Mouse (Mus musculus): Measurements from ENCODE around the gene Shkbp1.

Gene Shkbp1

GRCm38 (mm10) chr7:27364379-27364778, 8.6 kb upstream of the Shkbp1 start:
- DNase-seq: no peak

- peak; percentile 99 to 100 for DNase-seq
These were observed 5.6 kb upstream of the Shkbp1 start for GRCm38 (mm10) chr7:27361283-27361946.

DNA sequence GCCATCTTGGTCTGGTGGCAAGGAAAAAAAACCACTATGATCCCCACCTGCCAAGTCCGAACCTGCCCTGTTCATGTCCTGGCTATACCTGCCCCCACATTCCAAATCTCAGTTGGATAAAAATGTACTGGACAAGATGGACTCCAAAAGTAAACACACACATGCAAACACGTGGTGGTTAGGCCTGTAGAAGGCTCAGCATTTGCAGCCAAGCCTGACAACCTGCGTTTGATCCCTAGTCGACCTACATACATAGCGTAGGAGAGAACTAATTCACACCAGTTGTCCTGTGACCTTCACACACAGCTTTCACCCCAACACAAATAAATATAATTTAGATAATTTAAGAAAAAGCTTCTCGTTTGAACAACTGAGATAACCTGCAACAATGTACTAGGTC, 4.9 kb upstream of the Shkbp1 start:
- DNase-seq: no peak

DNA sequence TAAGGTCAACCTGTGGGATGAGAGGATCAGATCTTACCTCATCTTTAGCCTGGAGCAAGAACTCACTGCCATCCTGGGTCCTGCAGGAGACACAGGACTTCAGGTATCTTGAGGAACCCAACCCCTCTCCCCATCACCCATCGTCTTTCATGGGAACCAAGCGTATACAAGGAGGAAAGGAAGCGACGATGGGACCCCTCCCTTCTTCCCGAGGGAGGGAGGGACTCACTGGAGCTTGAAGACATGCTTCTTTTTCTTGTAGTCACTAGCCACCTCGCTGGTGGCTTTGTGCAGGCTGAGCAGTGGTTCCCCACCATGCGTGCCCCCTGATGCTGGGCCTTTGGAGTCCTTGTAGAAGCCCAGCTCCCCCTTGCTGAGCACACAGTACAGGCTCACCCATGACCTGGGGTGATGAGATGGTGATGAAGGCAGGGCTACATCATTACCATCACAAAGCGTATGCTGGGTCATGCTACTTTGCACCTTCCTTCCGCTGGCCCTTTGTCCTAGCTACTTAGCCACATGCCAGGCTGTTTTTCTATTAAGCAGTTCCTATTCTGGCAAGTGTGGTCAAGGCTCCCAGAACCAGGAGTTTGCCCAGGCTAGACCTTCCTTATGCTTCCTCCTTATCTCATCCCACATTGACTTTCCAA, 4.0 kb upstream of the Shkbp1 start:
- DNase-seq: no peak

- DNase-seq: no peak
These were observed 3.3 kb upstream of the Shkbp1 start for GRCm38 (mm10) chr7:27359162-27359561.

- DNase-seq: no peak
These were observed 1.8 kb upstream of the Shkbp1 start for GRCm38 (mm10) chr7:27357595-27357978.

DNA sequence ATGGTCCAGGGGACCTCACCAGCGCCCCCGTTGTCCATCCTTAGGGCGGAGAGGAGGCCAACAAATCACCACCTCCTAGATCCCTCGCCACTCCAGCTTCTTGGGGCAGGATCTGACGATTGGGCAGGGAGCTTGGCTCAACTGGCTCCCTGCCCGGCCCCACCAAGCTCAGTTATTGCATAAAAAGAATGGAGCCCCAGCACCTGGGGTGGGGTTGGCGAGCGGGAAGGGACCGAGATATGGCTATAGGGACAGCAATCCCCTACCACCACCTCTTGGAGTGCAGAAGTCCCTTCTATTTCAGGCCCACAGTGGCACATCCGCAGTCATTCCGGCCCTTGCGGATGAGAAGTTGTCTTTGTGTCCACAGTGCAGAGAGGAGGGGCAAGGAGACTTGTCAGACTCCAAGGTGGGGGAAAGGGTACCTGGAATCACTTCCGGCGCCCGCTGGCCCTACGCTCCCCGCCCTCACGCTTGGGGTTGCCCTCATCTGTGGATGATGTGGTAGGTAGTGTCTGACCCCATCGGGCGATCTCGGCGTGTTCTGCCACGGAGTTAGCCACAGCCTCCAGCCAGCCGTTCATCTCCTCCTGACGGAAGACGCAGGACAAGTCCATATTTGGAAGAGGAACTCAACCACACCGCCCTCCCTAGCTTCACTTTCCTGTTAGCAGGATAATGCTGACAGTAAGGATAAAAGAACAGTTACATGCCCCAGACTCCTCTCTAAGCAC, 1.2 kb upstream of the Shkbp1 start, which contains the start of gene Gm20479:
Gene Gm20479 (minus strand): TSS at position 559 of the 734 bp plus-strand sequence.
- DNase-seq: no peak

- peak in 1 of 2 experiments; percentile 61 for DNase-seq
These were observed 429 bp upstream of the Shkbp1 start for GRCm38 (mm10) chr7:27356248-27356647.

DNA sequence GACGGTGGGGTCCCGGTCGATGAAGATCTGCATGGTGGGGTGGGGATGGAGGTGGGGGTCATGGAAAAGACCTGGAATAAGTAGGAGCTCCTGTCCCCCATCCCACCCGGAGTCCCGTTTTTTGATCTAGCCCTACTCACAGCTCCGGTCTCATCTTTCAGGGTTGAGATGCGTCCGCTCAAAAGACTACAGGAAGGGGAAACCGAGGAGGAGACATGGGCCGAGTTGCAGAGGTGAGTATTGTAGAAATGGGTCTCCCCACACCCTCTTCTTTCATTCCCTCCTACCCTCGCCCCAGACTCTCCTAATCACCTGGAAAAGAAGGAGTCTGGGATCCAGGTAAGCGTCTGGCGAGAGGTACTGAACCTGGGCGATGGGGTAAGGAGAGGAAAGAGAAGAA, 558 bp downstream of the Shkbp1 start:
- no peak for DNase-seq

DNA sequence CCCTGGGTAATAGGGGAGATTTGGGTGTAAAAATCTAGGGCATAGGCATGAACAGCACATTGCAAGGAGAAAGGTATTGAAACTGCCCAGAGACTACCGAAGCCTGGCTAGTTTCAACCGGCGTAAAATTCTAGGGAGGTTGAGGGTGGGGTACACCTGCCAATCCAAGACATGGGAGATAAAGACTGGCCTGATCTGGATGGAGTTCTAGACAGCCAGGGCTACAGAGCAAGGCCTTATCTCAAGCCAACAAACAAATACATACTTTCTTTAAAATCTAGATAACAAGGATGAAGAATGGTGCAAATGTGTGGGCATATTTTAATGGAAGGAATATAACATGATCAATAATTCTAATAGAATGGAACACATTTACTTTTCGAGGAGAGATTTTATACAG, 1.0 kb downstream of the Shkbp1 start:
- DNase-seq: no peak

GRCm38 (mm10) chr7:27354144-27354543, 1.7 kb downstream of the Shkbp1 start:
- DNase-seq: no peak

GRCm38 (mm10) chr7:27345444-27345843, 10.4 kb downstream of the Shkbp1 start:
- no peak for DNase-seq

- no peak for DNase-seq
These were observed 13.2 kb downstream of the Shkbp1 start for GRCm38 (mm10) chr7:27342595-27342994.

DNA sequence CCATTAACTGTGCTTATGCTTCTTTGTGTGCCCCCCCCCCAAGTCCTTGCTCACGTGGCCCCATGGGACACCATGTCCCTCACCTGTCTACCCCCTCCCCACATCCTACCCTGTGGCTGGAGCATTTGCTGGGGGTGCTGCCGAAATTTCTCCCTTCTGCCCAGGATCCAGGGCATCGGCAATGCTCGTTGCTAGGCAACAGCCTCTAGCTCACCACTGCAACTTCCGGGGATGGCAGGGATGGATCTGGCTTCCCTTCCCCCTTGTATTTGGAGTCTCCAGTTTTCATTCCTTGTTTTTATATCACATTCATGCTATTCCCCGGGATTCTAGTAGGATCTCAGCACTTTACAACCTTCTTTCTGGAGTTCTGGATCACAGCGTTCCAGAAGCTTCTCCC, 16.3 kb downstream of the Shkbp1 start:
- no peak for DNase-seq

DNA sequence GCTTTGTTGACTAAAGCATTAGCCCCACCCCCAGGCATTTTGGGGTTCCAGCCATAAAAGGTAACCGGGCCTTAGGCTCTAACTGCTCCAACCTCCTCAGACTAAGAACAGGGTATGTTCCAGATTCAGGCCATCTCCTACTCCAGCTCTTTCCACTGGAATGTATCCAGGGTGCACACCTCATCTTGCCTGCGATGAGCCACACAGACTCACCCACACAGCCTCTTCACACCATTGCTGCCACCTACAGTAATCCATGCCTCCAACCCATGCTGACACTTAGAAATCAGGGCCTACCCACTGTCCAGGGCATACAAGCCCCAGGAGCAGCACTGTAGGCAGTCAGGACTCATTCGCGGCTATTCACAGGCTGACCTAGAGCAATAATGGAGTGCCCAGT, 16.7 kb downstream of the Shkbp1 start:
- no peak for DNase-seq

GRCm38 (mm10) chr7:27337175-27337853, 18.5 kb downstream of the Shkbp1 start, which contains the start of gene Ltbp4:
Ltbp4 (minus strand) TSS chr7:27337692.
- DNase-seq: no peak

GRCm38 (mm10) chr7:27335928-27336823, 19.6 kb downstream of the Shkbp1 start:
- peak; percentile 96 for DNase-seq

DNA sequence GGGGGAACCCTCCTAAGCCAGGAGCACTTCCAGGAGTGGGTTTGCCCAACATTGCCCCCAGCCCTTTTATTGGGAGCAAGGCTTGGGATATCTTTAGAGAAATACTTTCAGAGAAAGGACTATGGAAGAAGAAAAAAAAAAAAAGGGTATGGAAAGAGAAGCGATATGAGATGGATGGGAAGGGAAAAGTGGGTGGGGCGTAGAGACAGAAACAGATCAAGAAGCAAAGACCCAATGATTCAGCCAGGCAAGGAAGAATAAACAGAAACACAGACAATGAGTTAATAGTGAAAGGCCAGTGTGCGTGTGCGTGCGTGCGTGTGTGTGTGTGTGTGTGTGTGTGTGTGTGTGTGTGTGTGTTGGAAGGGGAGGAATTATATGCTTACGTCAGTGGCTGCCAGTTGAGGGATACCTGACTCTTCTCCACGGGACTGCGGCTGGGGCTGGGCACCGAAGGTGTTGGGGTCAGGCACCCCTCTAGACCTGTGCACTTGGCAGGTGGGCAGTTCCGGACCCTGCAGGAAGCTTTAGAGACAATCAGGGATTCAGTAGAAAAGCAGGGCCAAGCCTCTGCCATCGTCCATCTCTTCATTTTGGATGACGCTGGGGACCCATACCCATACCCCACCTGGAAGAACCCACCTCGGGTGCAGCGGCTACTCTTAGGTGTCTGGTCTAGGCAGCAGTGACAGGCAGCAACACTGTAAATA, 20.7 kb downstream of the Shkbp1 start:
- no peak for DNase-seq

- no peak for DNase-seq
These were observed 21.4 kb downstream of the Shkbp1 start for GRCm38 (mm10) chr7:27334405-27334911.

DNA sequence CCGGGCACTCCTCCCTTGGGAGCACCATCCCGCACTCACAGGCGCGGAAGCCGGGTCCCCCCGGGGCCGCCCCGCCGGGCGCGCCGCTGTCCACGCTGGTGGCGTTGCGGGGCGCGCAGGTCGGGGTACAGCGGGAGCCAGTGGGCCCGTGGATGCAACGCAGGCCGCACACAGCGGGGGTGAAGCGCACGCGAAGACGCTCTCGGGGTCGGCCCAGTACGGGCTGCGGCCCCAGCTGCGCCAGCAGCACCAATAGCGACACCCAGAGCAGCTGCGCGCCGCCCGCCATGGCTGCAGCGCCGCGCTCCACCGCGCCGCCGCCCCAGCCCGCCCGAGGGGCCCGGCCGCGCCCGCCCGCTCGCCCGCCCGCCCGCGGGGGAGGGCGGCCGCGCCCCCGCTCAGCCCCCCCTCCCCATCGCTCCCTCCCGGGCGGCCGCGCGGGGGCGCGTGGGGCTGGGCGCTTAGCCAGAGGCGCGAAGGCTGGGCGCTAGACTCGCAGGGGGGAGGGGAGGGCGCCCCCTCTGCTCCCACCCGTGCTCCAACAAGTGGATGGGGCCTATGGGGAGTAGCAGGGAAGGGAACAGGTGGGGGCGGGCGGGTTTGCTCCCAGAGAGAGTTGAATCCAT, 22.4 kb downstream of the Shkbp1 start:
- DNase-seq: no peak

Measured in cerebellum, postnatal 14 days (tissue).